Mouse (Mus musculus) intestine, embryonic 15.5 days (tissue): ENCODE data around the gene Olfr1512. TPM values are rescaled to one million over a fixed set of nuclear protein-coding genes. Genes with fewer than 3 reads are reported as not detected.

Experiments used
- ATAC-seq: fragments of 200-750 bp; cut with Nextera tagmentation; 2 replicates; pipeline ENCODE4 v1.8.0; 2017; ENCODE audit warnings: moderate TSS enrichment, moderate library complexity
- H3K27ac ChIP-seq: fragments of 300-500 bp; sonication (generic); 2 replicates; pipeline ENCODE4 v1.5.1; 2015; ENCODE audit warnings: mild to moderate bottlenecking, inconsistent platforms
- H3K27me3 ChIP-seq: fragments of 300-500 bp; sonication (generic); replicated peaks from 2 replicates; pipeline ENCODE4 v1.6.1; 2015; ENCODE audit warnings: inconsistent platforms
- H3K36me3 ChIP-seq: fragments of 300-500 bp; sonication (generic); 2 replicates; pipeline ENCODE4 v1.6.1; 2015; ENCODE audit warnings: inconsistent platforms
- H3K4me1 ChIP-seq: fragments of 300-500 bp; sonication (generic); replicated peaks from 2 replicates; pipeline ENCODE4 v1.6.1; 2015; ENCODE audit warnings: inconsistent platforms
- H3K4me2 ChIP-seq: fragments of 300-500 bp; sonication (generic); replicated peaks from 2 replicates; pipeline ENCODE4 v1.6.1; 2015; ENCODE audit warnings: mild to moderate bottlenecking, inconsistent platforms
- H3K4me3 ChIP-seq: fragments of 300-500 bp; sonication (generic); replicated peaks from 2 replicates; pipeline ENCODE4 v1.5.1; 2015; ENCODE audit warnings: inconsistent platforms
- H3K9ac ChIP-seq: fragments of 300-500 bp; sonication (generic); 2 replicates; pipeline ENCODE4 v1.6.1; 2015; ENCODE audit warnings: inconsistent platforms
- H3K9me3 ChIP-seq: fragments of 300-500 bp; sonication (generic); 2 replicates; pipeline ENCODE4 v1.6.1; 2016; ENCODE audit warnings: inconsistent platforms
- WGBS: fragments of 180-500 bp; shearing (Covaris S2); methylation state at CpG from one replicate; pipeline ENCODE4 v1.1.7; 2015; 5-methylcytosine and 5-hydroxymethylcytosine counted together
- polyA plus RNA-seq: library from polyadenylated mRNA; unstranded; fragments of >200 nt; fragmentation: Nextera tagmentation; extraction: Ambion mirVana; gene quantifications from 2 replicates; pipeline ENCODE4 v1.2.1, GENCODE M21; 2015

Olfr1512 gene
- polyA plus RNA-seq, 1 experiment from 2014 or later, result not detected

DNA sequence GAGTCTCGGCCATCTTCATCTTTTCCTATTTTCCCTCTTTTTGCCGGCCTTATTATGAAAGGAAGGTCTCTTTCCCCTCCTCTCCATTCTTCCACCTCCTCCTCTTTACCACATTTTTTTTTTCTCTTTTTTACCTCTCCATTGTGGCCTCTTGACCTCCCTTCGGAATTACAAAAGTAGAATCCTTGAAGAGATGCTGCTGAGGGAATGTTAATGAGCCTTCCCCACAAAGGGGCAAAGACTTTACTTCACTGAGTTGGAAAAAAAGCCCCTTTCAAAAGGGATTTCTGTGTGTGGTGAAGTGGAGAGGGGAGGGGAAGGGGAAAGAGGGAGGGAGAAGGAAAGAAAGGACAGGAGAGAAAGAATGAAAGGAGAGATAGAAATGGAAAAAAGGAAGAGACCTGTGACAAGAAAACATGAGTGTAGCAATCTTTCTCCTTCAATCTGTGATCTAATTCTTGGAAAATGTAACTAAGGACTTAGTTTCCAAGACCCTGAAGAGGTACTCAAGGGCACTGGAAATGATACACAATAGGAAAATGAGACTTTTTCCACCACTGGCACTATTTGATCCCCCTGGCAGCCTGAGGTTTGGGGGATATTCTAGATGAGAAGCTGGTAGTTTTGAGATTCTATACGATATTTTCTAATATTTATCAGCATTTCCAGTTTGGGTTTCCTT, 47.8 kb downstream of the Olfr1512 start:
- peaks cover 15% of the 10 kb centered on the region for H3K27me3 ChIP-seq
- H3K4me1 ChIP-seq, result peaks cover 5% of the 10 kb centered on the region; the same call in 1 of the 2 replicates
- no peaks in the 10 kb centered on the region for H3K36me3 ChIP-seq
- no peak overlapping the region for H3K27ac ChIP-seq
- no peak overlapping the region for H3K4me3 ChIP-seq
- no peaks in the 10 kb centered on the region for H3K9me3 ChIP-seq
- no peak overlapping the region for H3K9ac ChIP-seq
- 30% methylated on average over 4 of the region's 4 CpGs for WGBS
- no peak overlapping the region for H3K4me2 ChIP-seq
- no peak for ATAC-seq

DNA sequence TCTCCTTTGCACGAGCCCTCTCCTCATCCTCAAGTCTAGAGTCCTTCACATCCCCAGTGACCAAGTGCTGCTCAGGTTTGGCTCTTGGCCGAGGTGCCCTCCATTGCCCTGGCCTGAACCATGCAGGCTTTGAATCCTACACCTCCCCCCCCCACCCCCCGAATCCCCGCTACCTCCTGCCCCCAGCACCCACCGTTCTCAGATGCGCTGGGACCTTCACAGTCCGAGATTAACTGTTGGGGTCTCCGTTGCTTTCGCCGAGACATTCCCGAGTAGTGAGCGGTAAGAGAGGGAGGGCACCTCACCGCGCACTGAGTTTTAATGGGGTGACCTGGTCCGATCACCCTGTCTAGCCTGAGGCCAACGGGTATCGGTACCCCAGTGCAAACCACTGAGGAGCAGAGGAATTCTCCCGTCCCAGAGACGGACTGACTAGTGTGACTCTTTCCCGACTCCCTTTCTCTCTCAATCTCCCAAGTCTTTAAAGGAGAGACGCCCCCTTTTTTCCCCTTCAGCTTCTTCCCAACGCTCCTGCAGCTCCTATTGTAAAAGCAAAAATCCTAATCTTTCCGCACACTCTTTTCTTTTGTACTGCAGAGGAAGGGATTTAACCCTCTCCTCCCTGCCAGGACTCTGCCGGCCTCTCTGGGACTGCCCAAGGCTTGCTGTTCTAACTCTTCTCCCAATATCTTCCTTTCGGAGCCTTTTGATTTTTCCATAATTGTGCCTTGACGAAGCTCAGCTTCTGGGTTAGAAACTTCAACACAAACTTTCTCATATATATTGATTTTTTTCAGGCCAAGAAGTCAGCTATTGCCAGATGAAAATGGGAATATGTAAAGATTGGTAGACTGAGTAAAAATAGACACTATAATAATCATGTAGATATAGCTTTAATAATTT, 50.8 kb downstream of the Olfr1512 start, which contains the start of gene Sall2:
Gene Sall2 (minus strand): TSS at position 853 of the 903 bp plus-strand sequence.
- ATAC-seq, result no peak
- Histone ChIP-seq H3K4me2 (peak within 1 kb of the TSS; percentile 65), H3K4me3 (peak within 1 kb of the TSS; percentile 31), H3K27ac (no peak within 1 kb of the TSS), H3K27me3 (peaks cover 27% of the 10 kb centered on the region), H3K4me1 (peaks cover 5% of the 10 kb centered on the region; the same call in 1 of the 2 replicates), H3K9me3 (no peaks in the 10 kb centered on the region), H3K9ac (peak within 1 kb of the TSS; percentile 17; the same call in 1 of the 2 replicates), H3K36me3 (no peaks in the 10 kb centered on the region)
- 2% methylated on average over 26 of the region's 26 CpGs for WGBS

DNA sequence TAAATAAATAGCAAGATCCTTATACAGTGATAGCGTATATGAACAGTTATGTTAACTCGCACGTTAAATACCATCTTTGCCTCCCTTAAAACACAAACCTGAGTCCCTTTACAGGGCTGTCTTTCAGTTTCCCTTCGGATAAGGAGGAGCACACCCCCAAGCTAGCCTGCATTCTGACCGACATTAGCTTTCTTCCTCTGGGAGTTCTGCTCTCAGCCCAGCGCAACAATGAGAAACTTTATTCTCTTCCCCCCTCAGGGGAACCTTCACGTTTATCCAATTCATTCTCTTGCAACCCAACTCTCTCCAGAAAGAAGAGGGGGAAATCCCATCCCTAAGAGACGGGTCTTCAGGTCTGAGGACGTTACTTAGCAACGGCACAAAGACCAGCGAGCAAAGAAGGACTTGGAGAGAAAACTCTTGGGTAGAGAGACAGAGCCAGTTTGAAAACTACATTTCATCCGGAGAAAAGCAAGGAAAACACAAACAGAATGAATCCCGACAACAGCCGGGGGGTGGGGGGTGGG, 51.5 kb downstream of the Olfr1512 start:
- Histone ChIP-seq H3K27ac (no peak overlapping the region), H3K4me3 (peak overlapping the region; percentile 31), H3K9ac (no peak overlapping the region), H3K4me1 (peaks cover 5% of the 10 kb centered on the region; the same call in 1 of the 2 replicates), H3K27me3 (peaks cover 27% of the 10 kb centered on the region), H3K36me3 (no peaks in the 10 kb centered on the region), H3K4me2 (peak overlapping the region; percentile 65), H3K9me3 (no peaks in the 10 kb centered on the region)
- no peak for ATAC-seq
- WGBS, result 4% methylated on average over 14 of the region's 14 CpGs

DNA sequence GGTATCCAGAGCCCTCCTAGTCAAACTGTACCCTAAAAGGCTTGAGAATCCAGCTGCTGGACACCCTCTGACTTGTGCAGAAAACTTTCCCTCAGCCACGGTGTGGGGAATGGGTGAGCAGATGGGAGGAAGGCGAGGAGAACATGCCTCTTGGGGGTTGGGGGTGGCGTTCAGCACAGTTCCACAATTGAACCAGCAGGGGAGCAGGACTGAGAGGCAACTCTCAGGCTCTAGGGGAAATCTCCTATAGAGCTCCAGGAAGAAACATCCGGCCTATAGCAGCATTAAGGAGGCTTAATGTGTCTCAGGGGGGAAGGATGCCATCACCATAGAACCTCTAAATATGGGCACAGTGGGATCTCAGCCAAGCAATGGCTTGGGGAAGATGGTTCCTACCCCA, 53.1 kb downstream of the Olfr1512 start:
- WGBS, result 16% methylated on average over 4 of the region's 4 CpGs
- Histone ChIP-seq H3K4me3 (no peak overlapping the region), H3K4me2 (no peak overlapping the region), H3K9ac (no peak overlapping the region), H3K4me1 (peaks cover 5% of the 10 kb centered on the region; the same call in 1 of the 2 replicates), H3K36me3 (no peaks in the 10 kb centered on the region), H3K9me3 (no peaks in the 10 kb centered on the region), H3K27me3 (peaks cover 27% of the 10 kb centered on the region), H3K27ac (no peak overlapping the region)
- ATAC-seq, result no peak

Other genes starting within 250 kb of the Olfr1512 start
- gene Supt16, start 181.8 kb downstream of the Olfr1512 start, polyA plus RNA-seq, result 53.1 and 61.1 TPM in 2 replicates
- gene Chd8, start 121.4 kb downstream of the Olfr1512 start, polyA plus RNA-seq, result 23.9 and 27.1 TPM in 2 replicates
- 36.0 and 36.1 TPM in 2 replicates for gene Tox4, start 100.0 kb downstream of the Olfr1512 start, polyA plus RNA-seq
- 13.7 and 16.0 TPM in 2 replicates for gene Rab2b, start 99.6 kb downstream of the Olfr1512 start, polyA plus RNA-seq
- gene Mettl3, start 74.0 kb downstream of the Olfr1512 start, polyA plus RNA-seq, result 37.6 and 41.1 TPM in 2 replicates
- 9.2 and 10.2 TPM in 2 replicates for gene Sall2, start 50.4 kb downstream of the Olfr1512 start, polyA plus RNA-seq
- not detected in 2 replicates for gene Olfr1513, start 22.8 kb downstream of the Olfr1512 start, polyA plus RNA-seq
- gene Olfr1511, start 18.2 kb upstream of the Olfr1512 start, polyA plus RNA-seq, result not detected in 2 replicates
- not detected in 2 replicates for gene Olfr1510, start 35.2 kb upstream of the Olfr1512 start, polyA plus RNA-seq
- gene Olfr1509, start 63.8 kb upstream of the Olfr1512 start, polyA plus RNA-seq, result not detected in 2 replicates
- gene Olfr1508, start 88.3 kb upstream of the Olfr1512 start, polyA plus RNA-seq, result not detected in 2 replicates
- gene Olfr1507, start 116.6 kb upstream of the Olfr1512 start, polyA plus RNA-seq, result not detected in 2 replicates